Mouse (Mus musculus) gastrocnemius, adult 18-20 months (tissue): ENCODE data around the gene Fam120c. TPM values are rescaled to one million over a fixed set of nuclear protein-coding genes. Genes with fewer than 3 reads are reported as not detected.
"Not testable (repeated sequence)": the region's sequence is repeated elsewhere in the genome, so short reads cannot be mapped to it uniquely, and the experiment has no call there.

Experiments
- DNase-seq: peaks from one replicate; pipeline ENCODE4 v3.0.0; 2021; ENCODE audit warnings: low spot score
- long read RNA-seq, 2 experiments: library from polyadenylated mRNA; stranded (forward); transcript quantifications; one replicate each; pipeline ENCODE4 v2.0.0; 2021
- total RNA-seq, 2 experiments: library from RNA; stranded (reverse); gene quantifications; 2 replicates each; pipeline ENCODE4 v1.2.3; 2021

Fam120c gene
- total RNA-seq: 10 to 100 TPM; 10.7 to 11.5 TPM
- long read RNA-seq, experiment 1, full-length matches to known transcripts: 2 of 3 reads
- long read RNA-seq, experiment 1, partial matches to known transcripts: 0 of 3 reads
- long read RNA-seq, experiment 1, other reads (novel, unspliced or antisense): 1 of 3 reads
- long read RNA-seq, experiment 2, full-length matches to known transcripts: 2 of 4 reads
- long read RNA-seq, experiment 2, partial matches to known transcripts: 1 of 4 reads
- long read RNA-seq, experiment 2, other reads (novel, unspliced or antisense): 1 of 4 reads

GRCm38 (mm10) chrX:151343761-151344500, at the start of gene Fam120c:
Gene Fam120c, plus strand, starts transcription at chrX:151344175.
- DNase-seq: peak; percentile 78

DNA sequence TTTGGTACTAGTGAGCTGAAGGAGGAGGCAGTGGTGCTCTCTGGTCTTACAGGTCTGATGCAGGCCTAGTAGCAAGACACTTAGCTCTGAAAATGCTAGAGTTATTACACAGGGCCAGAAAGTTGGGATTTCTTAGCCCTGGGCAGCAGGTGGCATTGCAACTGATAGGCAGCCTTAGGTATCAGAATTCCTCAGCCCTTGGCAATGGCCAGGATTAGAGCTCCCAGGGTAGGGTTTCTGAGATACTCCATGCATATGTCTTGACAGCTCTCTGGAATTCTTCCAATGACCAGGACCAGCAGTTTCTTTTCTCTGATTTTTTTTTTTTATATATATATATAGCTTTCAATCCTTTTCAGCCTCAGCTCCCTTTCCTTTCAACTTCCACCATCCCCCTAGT, 45.6 kb upstream of the Fam120c start:
- no peak for DNase-seq

GRCm38 (mm10) chrX:151313732-151314131, 30.2 kb upstream of the Fam120c start:
- DNase-seq: no peak

DNA sequence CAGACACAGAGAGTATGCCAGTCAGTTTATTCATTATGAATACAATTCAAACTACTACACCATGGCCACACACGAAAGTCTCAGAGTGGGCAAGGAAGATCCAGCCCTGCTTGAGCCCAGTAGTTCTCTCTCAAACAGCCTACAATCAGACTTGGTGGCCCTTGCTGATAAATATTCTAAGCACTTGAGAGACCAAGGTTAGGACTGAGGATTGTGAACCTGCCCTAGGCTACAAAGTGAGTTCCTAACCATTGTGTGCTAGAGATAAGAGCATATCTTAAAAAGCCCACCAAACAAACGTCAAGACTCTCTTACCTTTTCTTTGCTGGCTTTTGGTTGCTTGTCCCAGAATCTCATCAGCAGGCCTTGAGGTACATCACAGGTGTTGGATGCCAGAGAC, 10.4 kb upstream of the Fam120c start:
- no peak for DNase-seq

DNA sequence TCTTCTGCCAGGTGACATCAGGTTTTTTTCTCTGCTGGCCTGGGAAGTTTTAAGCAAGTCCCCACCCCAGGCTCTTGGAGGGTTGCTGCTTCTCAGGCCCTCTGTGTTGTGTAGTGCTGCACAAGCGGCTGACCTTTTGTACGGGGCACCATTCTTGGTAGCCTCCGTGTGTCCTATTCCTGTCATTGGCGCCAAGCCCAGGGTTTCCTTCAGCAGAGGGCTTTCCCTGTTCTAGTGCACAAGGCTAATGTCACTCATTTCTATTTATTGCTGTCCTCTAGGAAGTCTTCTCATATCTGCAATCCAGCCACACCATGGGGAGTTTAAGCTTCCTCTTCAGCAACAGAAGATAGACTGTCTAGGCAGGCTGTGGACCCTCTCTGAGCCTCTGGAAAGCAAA, 6.2 kb upstream of the Fam120c start:
- peak; percentile 80 for DNase-seq

DNA sequence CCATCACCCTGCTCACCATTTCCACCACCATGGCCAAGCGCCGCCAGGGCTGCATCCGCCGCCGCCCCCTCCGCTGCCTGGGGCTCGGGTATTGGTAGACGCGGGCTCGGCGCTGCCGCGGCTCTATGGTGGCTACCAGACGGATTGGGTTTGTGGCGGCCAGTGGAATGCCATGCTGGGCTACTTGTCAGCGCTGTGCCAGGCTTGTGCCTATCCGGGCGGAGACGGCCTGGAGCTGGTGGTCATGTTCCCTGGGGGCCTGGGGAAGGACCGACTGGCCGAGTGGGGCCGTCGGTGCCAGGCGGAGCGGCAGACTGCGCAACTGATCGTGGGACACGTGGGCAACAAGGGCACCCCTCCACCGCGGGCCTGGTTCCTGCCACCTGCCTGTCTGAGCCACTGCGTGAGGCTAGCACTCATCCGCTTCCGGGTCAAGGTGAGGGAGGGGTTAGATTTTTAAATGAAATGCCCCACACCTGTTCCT, 568 bp downstream of the Fam120c start:
- peak; percentile 35 for DNase-seq

DNA sequence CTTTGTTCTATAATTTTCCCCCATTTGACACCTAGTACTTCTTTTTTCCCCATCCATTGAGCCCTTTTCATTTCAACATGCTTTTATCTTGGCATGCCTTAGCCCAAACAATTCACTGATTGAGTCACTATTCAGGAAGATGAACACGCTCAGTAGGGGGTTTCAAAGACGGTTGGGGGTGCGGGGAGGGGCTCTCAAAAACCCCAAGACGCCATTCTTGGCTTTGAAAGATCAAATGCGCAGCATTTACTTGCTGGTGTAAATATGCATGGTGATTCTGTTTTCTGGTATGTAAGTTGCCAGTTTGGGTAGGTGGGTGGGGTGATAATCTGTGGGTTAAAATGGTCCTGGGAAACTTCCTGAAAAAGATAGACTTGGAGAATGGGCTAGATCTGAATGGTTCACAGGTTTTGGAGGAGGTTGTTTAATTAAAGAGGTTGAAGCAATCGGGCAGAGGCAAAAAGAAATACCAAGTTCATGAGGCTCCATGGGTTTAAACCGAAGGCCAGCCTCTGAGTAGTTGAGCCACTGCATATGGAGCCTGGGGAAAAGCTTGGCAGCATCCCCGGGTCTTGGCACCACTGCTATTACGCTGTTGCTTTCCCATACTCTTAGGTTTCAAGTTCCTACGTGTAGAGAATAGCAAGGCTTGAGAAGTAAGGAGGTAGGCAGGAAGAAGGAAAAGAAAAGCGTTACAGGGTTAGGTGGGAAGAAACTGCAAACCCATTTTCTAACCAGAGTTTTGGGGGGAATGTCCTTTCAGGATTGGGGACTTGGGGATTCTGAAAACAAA, 1.6 kb downstream of the Fam120c start:
- peak; percentile 33 for DNase-seq

- DNase-seq: no peak
Measured at GRCm38 (mm10) chrX:151347278-151347677, 3.3 kb downstream of the Fam120c start.

DNA sequence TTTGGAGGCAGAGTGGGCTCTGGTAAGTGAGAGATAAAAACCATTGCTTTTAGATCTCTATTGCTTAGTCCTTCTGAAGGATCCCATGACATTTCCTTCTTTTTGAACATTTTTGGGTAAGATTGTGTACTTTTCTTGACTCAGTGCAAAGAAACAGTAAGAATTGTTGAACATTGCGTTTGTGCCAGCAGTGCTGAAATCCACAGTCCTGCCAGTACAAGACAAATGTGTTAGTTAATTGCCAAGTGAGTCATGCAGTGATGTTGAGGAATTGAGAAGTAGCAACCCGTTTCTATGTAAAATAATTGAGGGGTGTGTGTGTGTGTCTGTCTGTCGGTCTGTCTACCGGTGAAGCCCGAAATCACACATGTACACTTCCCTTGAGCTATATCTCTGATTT, 5.3 kb downstream of the Fam120c start:
- peak; percentile 14 for DNase-seq

GRCm38 (mm10) chrX:151418801-151419200, 74.8 kb downstream of the Fam120c start:
- DNase-seq: no peak

- DNase-seq: no peak
Measured at GRCm38 (mm10) chrX:151420791-151421190, 76.8 kb downstream of the Fam120c start.

DNA sequence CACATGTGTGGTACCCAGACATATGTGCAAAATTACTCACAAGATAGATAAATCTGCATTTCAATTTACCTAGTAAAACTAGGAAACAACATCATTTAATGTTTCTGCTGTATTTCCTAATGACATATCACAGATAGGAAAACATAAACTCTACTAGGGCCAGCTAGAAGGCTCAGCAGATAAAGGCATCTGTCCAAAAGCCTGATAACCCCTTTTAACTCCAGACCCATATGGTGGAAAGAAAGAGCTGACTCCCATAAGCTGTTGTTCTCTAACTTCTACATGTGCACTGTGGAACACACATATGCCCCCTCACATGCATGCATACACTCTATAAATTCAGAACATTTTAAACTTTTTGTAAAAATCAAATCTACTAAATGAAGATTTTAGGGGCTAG, 99.7 kb downstream of the Fam120c start:
- DNase-seq: no peak

DNA sequence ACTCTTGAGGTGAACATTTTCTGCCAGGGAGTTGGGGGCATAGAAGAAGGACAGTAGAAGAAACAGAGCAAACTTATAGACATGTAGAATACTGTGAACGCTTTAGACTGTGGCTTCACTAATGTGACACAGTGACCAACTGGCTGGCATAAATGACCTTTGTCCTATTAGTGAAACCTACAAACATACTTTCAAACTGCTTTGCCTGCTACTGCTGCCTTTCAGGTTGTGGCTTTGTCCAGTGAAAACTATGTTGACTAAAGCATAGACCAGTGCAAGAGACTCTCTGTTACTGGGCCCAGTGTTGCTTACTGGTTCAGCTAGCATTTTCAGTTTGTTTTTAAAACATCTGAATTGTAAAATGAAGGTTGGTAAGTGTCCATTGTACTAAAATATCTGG, 100.2 kb downstream of the Fam120c start:
- DNase-seq: no peak

GRCm38 (mm10) chrX:151488128-151488527, 144.2 kb downstream of the Fam120c start:
- no peak for DNase-seq

- not testable (repeated sequence) for DNase-seq
Measured at GRCm38 (mm10) chrX:151493269-151493668, 149.3 kb downstream of the Fam120c start.

- DNase-seq: no peak
Measured at GRCm38 (mm10) chrX:151496596-151496995, 152.6 kb downstream of the Fam120c start.

DNA sequence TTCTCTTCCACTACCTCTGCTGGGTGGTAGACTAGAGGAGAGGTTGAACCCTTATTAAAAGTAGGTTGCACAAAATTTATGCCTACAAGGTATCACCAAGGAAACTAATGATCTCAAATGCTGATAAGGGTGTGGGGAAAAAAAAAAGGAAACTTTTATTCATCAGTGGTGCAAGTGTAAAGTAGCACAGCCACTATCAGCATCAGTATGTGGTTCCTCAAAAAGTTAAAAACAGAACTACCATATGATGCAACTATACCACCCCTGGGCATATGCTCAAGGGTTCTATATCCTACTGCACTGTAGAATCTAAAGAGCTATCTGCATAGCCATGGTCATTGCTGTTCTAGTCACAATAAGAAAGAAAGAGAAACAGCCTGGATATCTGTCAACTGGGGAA, 164.6 kb downstream of the Fam120c start:
- DNase-seq: no peak

DNA sequence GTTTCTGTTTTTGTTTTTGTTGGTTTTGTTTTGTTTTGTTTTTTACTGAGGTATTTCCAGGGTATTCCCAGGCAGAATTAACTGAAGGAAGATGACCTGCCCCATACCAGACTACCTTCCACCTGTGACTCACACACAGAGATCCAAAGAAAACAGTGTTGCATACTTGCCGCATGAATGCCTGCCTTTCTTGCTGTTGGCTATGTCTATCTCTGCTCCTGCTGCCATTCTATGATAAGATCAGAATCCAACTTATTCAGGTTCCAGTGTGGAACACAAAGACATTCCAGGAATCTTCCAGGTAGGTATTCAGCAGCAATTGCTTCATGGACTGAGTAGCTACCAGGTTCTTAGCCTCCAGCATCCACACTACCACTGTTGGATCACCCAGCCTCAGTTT, 165.9 kb downstream of the Fam120c start:
- DNase-seq: no peak

- no peak for DNase-seq
Measured at GRCm38 (mm10) chrX:151513066-151513465, 169.1 kb downstream of the Fam120c start.

DNA sequence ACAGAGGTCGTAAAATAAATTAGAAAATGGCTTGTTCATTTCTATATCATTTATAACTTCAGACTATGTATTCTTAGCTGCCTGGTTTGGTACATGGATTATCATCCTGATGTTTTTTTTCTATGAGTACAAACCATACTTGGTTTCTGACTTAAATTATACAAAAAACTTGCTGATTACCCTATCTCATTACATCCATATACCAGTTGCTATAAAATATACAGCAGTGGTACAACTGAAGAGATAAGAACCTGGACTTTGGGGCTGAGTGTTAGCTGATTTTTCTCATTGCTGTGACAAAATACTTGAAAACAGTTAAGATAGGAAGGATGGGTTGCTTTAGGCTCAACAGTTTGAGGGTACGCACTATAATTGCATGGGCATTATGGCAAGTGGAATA, 169.7 kb downstream of the Fam120c start:
- no peak for DNase-seq

GRCm38 (mm10) chrX:151518181-151518580, 174.2 kb downstream of the Fam120c start:
- no peak for DNase-seq

GRCm38 (mm10) chrX:151520127-151520457, 176.1 kb downstream of the Fam120c start:
- no peak for DNase-seq
